Mouse (Mus musculus): ENCODE measurements around the gene Sox10. TPM values are rescaled to one million over a fixed set of nuclear protein-coding genes. Genes with fewer than 3 reads are reported as not detected.

The Sox10 gene
- polyA plus RNA-seq, 1 experiment: not detected

DNA sequence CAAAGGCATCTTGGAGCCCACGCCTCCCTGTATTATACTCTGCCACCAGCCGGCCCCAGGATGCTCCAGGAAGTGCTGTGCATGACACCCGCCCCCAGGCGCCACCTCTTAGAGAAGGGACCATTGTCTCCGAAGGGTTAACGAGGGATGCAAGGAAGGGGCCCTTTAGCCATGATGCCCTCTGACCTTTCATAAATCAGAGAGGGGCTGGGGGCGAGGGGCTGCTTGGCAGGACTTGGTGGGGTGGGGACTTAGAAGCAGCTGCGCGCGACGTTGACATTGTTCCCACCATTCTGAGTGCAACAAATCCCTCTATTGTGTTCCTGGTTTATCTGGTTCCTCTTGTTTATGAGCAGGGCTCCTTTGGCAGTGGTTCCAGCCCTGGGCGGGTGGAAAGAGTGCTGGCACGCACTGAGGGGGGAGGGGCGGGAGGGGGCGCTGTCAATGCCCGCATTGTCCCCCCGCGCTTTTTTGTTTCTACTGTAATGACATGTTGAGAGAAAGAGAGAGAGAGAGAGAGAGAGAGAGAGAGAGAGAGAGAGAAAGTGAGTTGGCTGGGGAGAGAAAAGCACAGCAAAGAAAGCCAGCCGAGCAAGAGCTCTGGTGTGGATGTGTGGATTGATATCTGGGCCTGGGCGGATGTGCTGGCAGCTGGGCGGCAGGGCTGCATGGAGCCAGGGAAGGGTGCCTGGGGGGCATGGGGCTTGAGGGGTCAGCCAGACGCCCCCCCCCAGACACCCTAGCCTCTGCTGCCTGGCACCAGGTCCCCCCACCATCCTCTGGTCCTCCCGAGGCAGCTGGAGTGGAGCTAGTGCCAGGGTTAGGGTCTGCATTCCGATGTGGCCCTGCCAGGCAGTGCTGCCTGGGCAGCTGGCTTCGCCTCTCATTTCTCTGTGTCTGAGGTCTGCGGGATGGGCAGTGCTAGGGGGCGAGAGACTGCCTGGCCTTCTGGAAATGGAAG, 28.1 kb upstream of the Sox10 start:
- H3K79me2 ChIP-seq (ENCODE audit: control insufficient read depth, insufficient read depth): no peaks in the 10 kb centered on the region
- no peaks in the 10 kb centered on the region for H3K36me3 ChIP-seq (ENCODE audit: control insufficient read depth, insufficient read depth)
- no peak overlapping the region for H3ac ChIP-seq (ENCODE audit: control insufficient read depth, insufficient read length, low read depth)
- H3K27me3 ChIP-seq (ENCODE audit: control insufficient read depth, insufficient read depth, insufficient read length): peaks cover 54% of the 10 kb centered on the region
- no peaks in the 10 kb centered on the region for H3K79me3 ChIP-seq (ENCODE audit: low read depth)
- TF ChIP-seq MYOD1 (IDR thresholded peaks at IDR 0.05; ENCODE audit: control insufficient read depth, insufficient read length, low read depth): no peak
- TF ChIP-seq FOSL1 (IDR thresholded peaks at IDR 0.05; ENCODE audit: insufficient read depth, low read length, poor library complexity, severe bottlenecking): no peak
- no peak for TF ChIP-seq MAX (IDR thresholded peaks at IDR 0.05)
- TF ChIP-seq CEBPB (IDR thresholded peaks at IDR 0.05; ENCODE audit: low read depth): no peak
- no peak for TF ChIP-seq MYOG (IDR thresholded peaks at IDR 0.05; ENCODE audit: control insufficient read depth, extremely low read depth, insufficient read length)
- TF ChIP-seq USF1 (IDR thresholded peaks at IDR 0.05; ENCODE audit: low read depth): no peak
- TF ChIP-seq CTCF (IDR thresholded peaks at IDR 0.05; ENCODE audit: control insufficient read depth, insufficient read depth, insufficient read length): no peak
- no peak overlapping the region for H3K4me3 ChIP-seq (ENCODE audit: insufficient read depth, poor library complexity, severe bottlenecking)

GRCm38 (mm10) chr15:79192450-79192849, 27.4 kb upstream of the Sox10 start:
- no peak overlapping the region for H3ac ChIP-seq (ENCODE audit: control insufficient read depth, insufficient read length, low read depth)
- TF ChIP-seq USF1 (IDR thresholded peaks at IDR 0.05; ENCODE audit: low read depth) (no peak), MYOG (IDR thresholded peaks at IDR 0.05; ENCODE audit: control insufficient read depth, extremely low read depth, insufficient read length) (no peak), CTCF (IDR thresholded peaks at IDR 0.05; ENCODE audit: control insufficient read depth, insufficient read depth, insufficient read length) (no peak), CEBPB (IDR thresholded peaks at IDR 0.05; ENCODE audit: low read depth) (no peak), FOSL1 (IDR thresholded peaks at IDR 0.05; ENCODE audit: insufficient read depth, low read length, poor library complexity, severe bottlenecking) (no peak), MAX (IDR thresholded peaks at IDR 0.05) (no peak), MYOD1 (IDR thresholded peaks at IDR 0.05; ENCODE audit: control insufficient read depth, insufficient read length, low read depth) (no peak)
- H3K79me3 ChIP-seq (ENCODE audit: low read depth): no peaks in the 10 kb centered on the region
- H3K27me3 ChIP-seq (ENCODE audit: control insufficient read depth, insufficient read depth, insufficient read length): peaks cover 49% of the 10 kb centered on the region
- H3K79me2 ChIP-seq (ENCODE audit: control insufficient read depth, insufficient read depth): no peaks in the 10 kb centered on the region
- H3K36me3 ChIP-seq (ENCODE audit: control insufficient read depth, insufficient read depth): no peaks in the 10 kb centered on the region
- H3K4me3 ChIP-seq (ENCODE audit: insufficient read depth, poor library complexity, severe bottlenecking): no peak overlapping the region

DNA sequence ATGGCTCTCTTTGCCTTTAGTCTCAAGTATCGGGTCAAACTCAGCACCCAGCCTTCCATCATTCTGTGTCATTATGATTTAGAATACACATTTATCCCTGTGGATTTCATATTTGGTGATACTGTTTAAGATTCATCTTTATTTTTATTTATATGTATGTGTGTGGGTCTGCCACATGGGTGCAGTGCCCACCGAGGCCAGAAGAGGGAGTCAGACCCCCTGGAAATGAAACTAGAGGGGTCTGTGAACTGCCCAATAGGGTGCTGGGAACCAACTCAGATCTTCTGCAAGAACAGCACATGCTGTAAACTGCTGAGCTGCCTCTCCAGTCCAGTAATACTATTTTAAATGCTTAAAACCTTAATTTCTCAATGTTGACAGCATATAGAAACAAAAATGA, 26.4 kb upstream of the Sox10 start:
- Histone ChIP-seq H3K36me3 (ENCODE audit: control insufficient read depth, insufficient read depth) (no peaks in the 10 kb centered on the region), H3K79me2 (ENCODE audit: control insufficient read depth, insufficient read depth) (no peaks in the 10 kb centered on the region), H3K4me3 (ENCODE audit: insufficient read depth, poor library complexity, severe bottlenecking) (no peak overlapping the region), H3K79me3 (ENCODE audit: low read depth) (no peaks in the 10 kb centered on the region), H3ac (ENCODE audit: control insufficient read depth, insufficient read length, low read depth) (no peak overlapping the region), H3K27me3 (ENCODE audit: control insufficient read depth, insufficient read depth, insufficient read length) (peaks cover 40% of the 10 kb centered on the region)
- TF ChIP-seq CEBPB (IDR thresholded peaks at IDR 0.05; ENCODE audit: low read depth) (no peak), CTCF (IDR thresholded peaks at IDR 0.05; ENCODE audit: control insufficient read depth, insufficient read depth, insufficient read length) (no peak), FOSL1 (IDR thresholded peaks at IDR 0.05; ENCODE audit: insufficient read depth, low read length, poor library complexity, severe bottlenecking) (no peak), USF1 (IDR thresholded peaks at IDR 0.05; ENCODE audit: low read depth) (no peak), MAX (IDR thresholded peaks at IDR 0.05) (no peak), MYOD1 (IDR thresholded peaks at IDR 0.05; ENCODE audit: control insufficient read depth, insufficient read length, low read depth) (no peak), MYOG (IDR thresholded peaks at IDR 0.05; ENCODE audit: control insufficient read depth, extremely low read depth, insufficient read length) (no peak)

GRCm38 (mm10) chr15:79187819-79188218, 22.8 kb upstream of the Sox10 start:
- Histone ChIP-seq H3K79me2 (ENCODE audit: control insufficient read depth, insufficient read depth) (no peaks in the 10 kb centered on the region), H3ac (ENCODE audit: control insufficient read depth, insufficient read length, low read depth) (no peak overlapping the region), H3K4me3 (ENCODE audit: insufficient read depth, poor library complexity, severe bottlenecking) (no peak overlapping the region), H3K79me3 (ENCODE audit: low read depth) (no peaks in the 10 kb centered on the region), H3K27me3 (ENCODE audit: control insufficient read depth, insufficient read depth, insufficient read length) (peaks cover 17% of the 10 kb centered on the region), H3K36me3 (ENCODE audit: control insufficient read depth, insufficient read depth) (no peaks in the 10 kb centered on the region)
- TF ChIP-seq MAX (IDR thresholded peaks at IDR 0.05) (no peak), FOSL1 (IDR thresholded peaks at IDR 0.05; ENCODE audit: insufficient read depth, low read length, poor library complexity, severe bottlenecking) (no peak)

DNA sequence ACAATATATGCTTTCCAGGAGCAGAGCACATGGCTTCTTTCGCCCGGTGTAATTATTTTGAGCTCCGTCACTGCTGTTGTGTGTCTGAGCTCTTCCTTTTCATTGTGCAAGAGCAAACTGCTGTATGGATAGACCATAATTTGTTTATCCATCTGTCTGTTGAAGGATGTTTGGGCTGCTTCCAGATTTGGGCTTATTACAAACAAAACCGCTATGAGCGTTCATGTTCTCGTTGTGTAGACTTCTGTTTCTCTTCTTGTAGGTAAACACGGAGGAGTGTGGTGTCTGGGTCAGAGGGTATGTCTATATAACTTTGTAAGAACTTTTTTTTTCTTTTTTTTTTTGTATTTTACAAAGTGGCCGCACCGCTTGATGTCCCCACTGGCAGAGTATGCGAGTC, 20.2 kb upstream of the Sox10 start:
- Histone ChIP-seq H3K36me3 (ENCODE audit: control insufficient read depth, insufficient read depth) (no peaks in the 10 kb centered on the region), H3K4me3 (ENCODE audit: insufficient read depth, poor library complexity, severe bottlenecking) (no peak overlapping the region), H3K79me2 (ENCODE audit: control insufficient read depth, insufficient read depth) (no peaks in the 10 kb centered on the region), H3K79me3 (ENCODE audit: low read depth) (no peaks in the 10 kb centered on the region), H3ac (ENCODE audit: control insufficient read depth, insufficient read length, low read depth) (no peak overlapping the region), H3K27me3 (ENCODE audit: control insufficient read depth, insufficient read depth, insufficient read length) (peaks cover 32% of the 10 kb centered on the region)
- TF ChIP-seq CEBPB (IDR thresholded peaks at IDR 0.05; ENCODE audit: low read depth) (peak; percentile 35), MAX (IDR thresholded peaks at IDR 0.05) (no peak)

DNA sequence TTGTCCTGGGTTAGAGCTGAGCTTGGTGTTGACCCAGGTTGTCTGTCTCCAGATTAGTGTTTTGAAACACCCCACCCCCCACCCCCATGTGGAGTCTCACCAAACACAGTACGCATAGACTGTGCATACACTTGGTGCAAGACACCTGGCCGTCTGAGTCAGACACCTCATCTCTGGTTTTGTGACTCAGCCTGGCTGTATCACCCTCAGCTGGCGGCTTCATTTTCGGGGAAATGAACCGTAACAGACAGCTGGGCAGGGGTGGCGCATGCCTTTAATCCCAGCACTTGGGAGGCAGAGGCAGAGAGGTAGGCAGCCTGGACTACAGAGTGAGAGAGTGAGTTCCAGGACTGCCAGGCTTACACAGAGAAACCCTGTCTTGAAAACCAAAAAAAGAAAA, 11.9 kb upstream of the Sox10 start:
- H3K4me3 ChIP-seq (ENCODE audit: insufficient read depth, poor library complexity, severe bottlenecking): no peak overlapping the region
- H3K79me2 ChIP-seq (ENCODE audit: control insufficient read depth, insufficient read depth): no peaks in the 10 kb centered on the region
- H3K79me3 ChIP-seq (ENCODE audit: low read depth): no peaks in the 10 kb centered on the region
- H3K27me3 ChIP-seq (ENCODE audit: control insufficient read depth, insufficient read depth, insufficient read length): peaks cover 32% of the 10 kb centered on the region
- no peaks in the 10 kb centered on the region for H3K36me3 ChIP-seq (ENCODE audit: control insufficient read depth, insufficient read depth)
- no peak overlapping the region for H3ac ChIP-seq (ENCODE audit: control insufficient read depth, insufficient read length, low read depth)
- TF ChIP-seq FOSL1 (IDR thresholded peaks at IDR 0.05; ENCODE audit: insufficient read depth, low read length, poor library complexity, severe bottlenecking): peak; percentile 69
- peak; percentile 91 for TF ChIP-seq MYOD1 (IDR thresholded peaks at IDR 0.05; ENCODE audit: control insufficient read depth, insufficient read length, low read depth)
- no peak for TF ChIP-seq CTCF (IDR thresholded peaks at IDR 0.05; ENCODE audit: control insufficient read depth, insufficient read depth, insufficient read length)
- TF ChIP-seq CEBPB (IDR thresholded peaks at IDR 0.05; ENCODE audit: low read depth): no peak
- TF ChIP-seq MAX (IDR thresholded peaks at IDR 0.05): no peak
- no peak for TF ChIP-seq USF1 (IDR thresholded peaks at IDR 0.05; ENCODE audit: low read depth)
- TF ChIP-seq MYOG (IDR thresholded peaks at IDR 0.05; ENCODE audit: control insufficient read depth, extremely low read depth, insufficient read length): no peak

All from C2C12 (cell line).